In the genomic region with DNA sequence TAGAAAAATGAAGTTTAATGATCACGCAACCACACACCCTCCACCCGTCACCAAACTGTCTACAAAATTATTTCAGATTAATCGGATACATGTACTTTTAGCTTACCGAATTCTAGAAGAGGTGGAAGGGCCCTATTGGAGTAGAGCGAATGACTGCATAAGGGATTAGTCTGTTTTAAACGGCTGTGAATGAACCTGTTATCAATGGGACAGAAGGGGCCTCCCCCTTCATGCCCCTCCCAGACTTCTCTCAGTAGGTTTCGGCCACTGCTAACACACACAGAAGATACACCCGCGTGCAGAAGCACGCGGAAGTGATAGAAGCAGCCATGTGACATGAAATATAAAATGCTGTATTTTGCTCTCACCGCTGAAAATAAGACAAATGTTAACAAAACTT, we compare ENCODE assay signal across 8 mouse cellular contexts. TPM values are rescaled to one million over a fixed set of nuclear protein-coding genes. Genes with fewer than 3 reads are reported as not detected.
DNase-seq lines count a peak whose midpoint lies in the region; ATAC-seq lines count a peak whose summit lies in the region.

Gene Fgfbp3, minus strand, starts transcription at position 150 of the 400 bp plus-strand sequence.

- intact Hi-C loops in heart, postnatal 36 days (cut with DNase I): loop anchor here (5.0 kb wide), 2 partner anchors 87 to 312 kb away; partner anchors contain the start of gene Tnks2
- intact Hi-C loops in left cerebral cortex, postnatal 25 days (cut with DNase I): loop anchor here (2.0 to 5.0 kb wide), 2 partner anchors 438 to 457 kb away; partner anchors contain the start of gene Kif11

- H3K27ac ChIP-seq in heart, embryonic 15.5 days: peak within 1 kb of the TSS; percentile 96
- peak within 1 kb of the TSS; percentile 96 for H3K27ac ChIP-seq in embryonic facial prominence, embryonic 10.5 days (replicated peaks)
- peak within 1 kb of the TSS; percentile 95 for H3K27ac ChIP-seq in limb, embryonic 10.5 days
- peak within 1 kb of the TSS; percentile 79 for H3K27ac ChIP-seq in neural tube, embryonic 12.5 days

- peak within 1 kb of the TSS; percentile 86 for H3K4me3 ChIP-seq in heart, embryonic 15.5 days
- peak within 1 kb of the TSS; percentile 96 for H3K4me3 ChIP-seq in embryonic facial prominence, embryonic 10.5 days
- H3K4me3 ChIP-seq in limb, embryonic 10.5 days: peak within 1 kb of the TSS; percentile 94
- H3K4me3 ChIP-seq in neural tube, embryonic 12.5 days: peak within 1 kb of the TSS; percentile 85

- WGBS in heart, embryonic 15.5 days: 10% methylated on average over 12 of the region's 12 CpGs
- WGBS in embryonic facial prominence, embryonic 10.5 days: 9% methylated on average over 12 of the region's 12 CpGs
- 17% methylated on average over 12 of the region's 12 CpGs for WGBS in limb, embryonic 10.5 days
- 5% methylated on average over 12 of the region's 12 CpGs for WGBS in neural tube, embryonic 12.5 days

- H3K36me3 ChIP-seq in heart, embryonic 15.5 days: no peaks in the 10 kb centered on the region
- no peaks in the 10 kb centered on the region for H3K36me3 ChIP-seq in embryonic facial prominence, embryonic 10.5 days (replicated peaks)
- H3K36me3 ChIP-seq in limb, embryonic 10.5 days: no peaks in the 10 kb centered on the region
- H3K36me3 ChIP-seq in neural tube, embryonic 12.5 days: no peaks in the 10 kb centered on the region

- H3K9ac ChIP-seq in heart, embryonic 15.5 days: peak within 1 kb of the TSS; percentile 88
- H3K9ac ChIP-seq in neural tube, embryonic 12.5 days: peak within 1 kb of the TSS; percentile 92

- no peak for DNase-seq in heart, postnatal 36 days
- peak; percentile 62 for DNase-seq in CD4-positive, CD25-positive, alpha-beta regulatory T cell, adult 2 months (ENCODE audit: low read depth, low spot score)
- peak; percentile 23 for DNase-seq in embryonic facial prominence, embryonic 10.5 days (ENCODE audit: low spot score)
- DNase-seq in limb, embryonic 10.5 days (ENCODE audit: low spot score): no peak
- no peak for DNase-seq in gastrocnemius, postnatal 25 days
- no peak for DNase-seq in left cerebral cortex, postnatal 25 days (ENCODE audit: low spot score in 2 of 2)

- peak within 1 kb of the TSS; percentile 78 for H3K4me2 ChIP-seq in heart, embryonic 15.5 days
- H3K4me2 ChIP-seq in neural tube, embryonic 12.5 days (replicated peaks): peak within 1 kb of the TSS; percentile 67

- H3K9me3 ChIP-seq in heart, embryonic 15.5 days (replicated peaks): no peaks in the 10 kb centered on the region
- no peaks in the 10 kb centered on the region for H3K9me3 ChIP-seq in embryonic facial prominence, embryonic 10.5 days
- no peaks in the 10 kb centered on the region for H3K9me3 ChIP-seq in limb, embryonic 10.5 days (replicated peaks)
- H3K9me3 ChIP-seq in neural tube, embryonic 12.5 days: no peaks in the 10 kb centered on the region

- no peaks in the 10 kb centered on the region for H3K27me3 ChIP-seq in heart, embryonic 15.5 days
- no peaks in the 10 kb centered on the region for H3K27me3 ChIP-seq in embryonic facial prominence, embryonic 10.5 days (replicated peaks; ENCODE audit: low read depth, poor library complexity, severe bottlenecking)
- H3K27me3 ChIP-seq in limb, embryonic 10.5 days (ENCODE audit: low read depth, poor library complexity, severe bottlenecking): no peaks in the 10 kb centered on the region
- H3K27me3 ChIP-seq in neural tube, embryonic 12.5 days (replicated peaks): no peaks in the 10 kb centered on the region

- ATAC-seq in heart, embryonic 15.5 days (replicated peaks; ENCODE audit: insufficient number of reproducible peaks, insufficient read depth, low FRiP score, low read depth): no peak
- ATAC-seq in neural tube, embryonic 12.5 days (ENCODE audit: low FRiP score, low read depth): peak; percentile 69

- H3K4me1 ChIP-seq in heart, embryonic 15.5 days (replicated peaks): peaks cover 8% of the 10 kb centered on the region
- H3K4me1 ChIP-seq in embryonic facial prominence, embryonic 10.5 days: peaks cover 26% of the 10 kb centered on the region
- H3K4me1 ChIP-seq in limb, embryonic 10.5 days: peaks cover 11% of the 10 kb centered on the region
- H3K4me1 ChIP-seq in neural tube, embryonic 12.5 days: peaks cover 2% of the 10 kb centered on the region; the same call in 1 of the 2 replicates

RNA-seq across cellular contexts. Expression of gene Fgfbp3, which starts in this region (rescaled TPM):
- 4.4 TPM in 2 replicates for polyA plus RNA-seq in heart, embryonic 15.5 days (2015; fragmentation: Nextera tagmentation; extraction: Ambion mirVana)
- total RNA-seq in heart, postnatal 36 days (2021): 1 to 10 TPM; 1.3 to 2.9 TPM
- 9.1 and 11.7 TPM in 2 replicates for polyA plus RNA-seq in embryonic facial prominence, embryonic 10.5 days (2016; fragmentation: Nextera tagmentation; extraction: Ambion mirVana)
- 4.0 and 4.6 TPM in 2 replicates for polyA plus RNA-seq in limb, embryonic 10.5 days (2016; fragmentation: Nextera tagmentation; extraction: Ambion mirVana)
- polyA plus RNA-seq in neural tube, embryonic 12.5 days (2016; fragmentation: Nextera tagmentation; extraction: Ambion mirVana): 99.2 and 108 TPM in 2 replicates
- 1 to 10 TPM in 1 of 2 experiments, under 1 TPM in 1; 0.94 to 1.4 TPM for total RNA-seq in gastrocnemius, postnatal 25 days (2021)
- 1 to 10 TPM; 5.4 to 7.0 TPM for total RNA-seq in left cerebral cortex, postnatal 25 days (2021)

Comparison
In these comparisons a context has a peak if more than half of its experiments do, and no peak if none do; other contexts are left out.
1. DNase-seq: peak in CD4-positive, CD25-positive, alpha-beta regulatory T cell, adult 2 months (single experiment) and embryonic facial prominence, embryonic 10.5 days (single experiment); none in heart, postnatal 36 days (0 of 2), limb, embryonic 10.5 days (single experiment), gastrocnemius, postnatal 25 days (single experiment) and left cerebral cortex, postnatal 25 days (0 of 2).
2. Peak in every context shown above with its lines, with median percentiles within 50 percentile points of each other: H3K27ac ChIP-seq and H3K4me3 ChIP-seq.